Mouse (Mus musculus) spleen, adult 2 months (tissue): ENCODE measurements around the gene Gpr152. TPM values are rescaled to one million over a fixed set of nuclear protein-coding genes. Genes with fewer than 3 reads are reported as not detected.
"Not testable (repeated sequence)": the region's sequence is repeated elsewhere in the genome, so short reads cannot be mapped to it uniquely, and the experiment has no call there.

ENCODE experiments used
- DNase-seq, 2 experiments: peaks; one replicate each; pipeline versions ENCODE4 v3.0.0 to v3.0.0-alpha.2; 2012 to 2021; ENCODE audit warnings: low spot score in 2 of 2, low read depth in 1 of 2
- H3K27ac ChIP-seq: fragments of 200-500 bp; 2 replicates; pipeline ENCODE4 v1.5.1; 2012; ENCODE audit warnings: low read length, inconsistent platforms; ENCODE audit not compliant: insufficient read depth
- H3K27me3 ChIP-seq: fragments of 200-500 bp; 2 replicates; pipeline ENCODE4 v1.6.1; 2012; ENCODE audit warnings: mild to moderate bottlenecking, moderate library complexity, low read length, inconsistent platforms; ENCODE audit not compliant: control insufficient read depth, insufficient read depth
- H3K36me3 ChIP-seq: fragments of 200-500 bp; 2 replicates; pipeline ENCODE4 v1.6.1; 2012; ENCODE audit warnings: mild to moderate bottlenecking, low read length, inconsistent platforms; ENCODE audit not compliant: control insufficient read depth, insufficient read depth
- H3K4me1 ChIP-seq: fragments of 200-500 bp; 2 replicates; pipeline ENCODE4 v1.6.1; 2011; ENCODE audit warnings: inconsistent platforms; ENCODE audit not compliant: control insufficient read depth, insufficient read depth, insufficient read length
- H3K4me3 ChIP-seq: fragments of 200-500 bp; 2 replicates; pipeline ENCODE4 v1.5.1; 2011; ENCODE audit warnings: mild to moderate bottlenecking, inconsistent platforms; ENCODE audit not compliant: insufficient read depth, insufficient read length; ENCODE audit errors: extremely low read depth
- CTCF ChIP-seq: fragments of 200-500 bp; IDR thresholded peaks from 2 replicates; pipeline ENCODE4 v1.5.1; 2011; ENCODE audit warnings: mild to moderate bottlenecking, inconsistent platforms; ENCODE audit not compliant: insufficient read depth, insufficient read length, insufficient replicate concordance; ENCODE audit errors: extremely low read depth
- POLR2A ChIP-seq: fragments of 200-500 bp; IDR thresholded peaks from 2 replicates; pipeline ENCODE4 v1.6.1; 2011; ENCODE audit warnings: low read depth, low read length, inconsistent platforms
- WGBS: fragments of 180-500 bp; shearing (Covaris S2); methylation state at CpG from one replicate; pipeline ENCODE4 v1.1.7; 2018; 5-methylcytosine and 5-hydroxymethylcytosine counted together
- polyA plus RNA-seq: library from polyadenylated mRNA; depleted of rRNA; stranded (reverse); fragments of >200 nt; gene quantifications from 2 replicates; pipeline ENCODE4 v1.2.3, GENCODE M21; 2012

Gpr152 gene
- polyA plus RNA-seq, 1 experiment = 0.09 TPM

DNA sequence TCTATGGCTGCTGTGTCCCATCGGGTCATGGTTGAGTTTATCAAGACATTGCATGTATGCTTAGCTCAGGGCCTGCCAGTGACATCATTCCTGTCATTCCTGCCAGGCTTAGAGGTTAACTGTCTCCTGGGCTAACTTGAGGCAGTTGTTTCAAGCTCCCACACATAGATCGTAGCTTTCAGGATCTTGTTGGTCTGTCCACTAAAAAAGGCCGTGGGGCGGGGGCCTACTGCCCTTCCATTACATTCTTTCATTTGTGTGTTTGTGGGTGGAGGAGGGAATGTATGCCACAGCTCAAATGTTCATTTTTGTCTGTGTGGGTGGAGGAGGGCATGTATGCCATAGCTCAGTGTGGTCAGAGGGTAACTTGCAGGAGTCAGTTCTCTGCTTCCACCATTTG lies 9.5 kb upstream of the Gpr152 start:
- TF ChIP-seq POLR2A (no peak), CTCF (no peak)
- WGBS = 85% methylated on average over 4 of the region's 4 CpGs
- Histone ChIP-seq H3K27ac (no peak overlapping the region), H3K4me3 (no peak overlapping the region), H3K4me1 (peaks cover 20% of the 10 kb centered on the region; the same call in 1 of the 2 replicates), H3K27me3 (no peaks in the 10 kb centered on the region), H3K36me3 (peaks cover 33% of the 10 kb centered on the region)
- DNase-seq = no peak

DNA sequence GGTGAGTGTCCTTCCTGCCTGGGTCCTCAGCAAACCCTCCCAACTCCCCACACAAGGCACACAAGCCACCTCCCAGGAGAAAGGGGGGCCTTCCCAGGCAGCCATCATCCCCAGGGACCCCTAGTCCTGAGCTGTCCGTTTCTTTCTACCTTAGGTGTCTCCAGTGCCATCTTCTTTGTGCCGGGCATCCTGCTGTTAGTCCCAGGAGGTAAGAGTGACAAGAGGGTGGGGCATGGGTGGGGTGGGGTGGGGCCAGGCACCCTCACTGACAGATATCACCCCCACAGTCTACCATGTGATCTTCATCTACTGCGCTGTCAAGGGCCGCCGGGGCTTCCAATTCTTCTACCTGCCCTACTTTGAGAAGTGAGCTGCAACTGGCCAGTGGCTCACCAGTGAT lies 8.5 kb upstream of the Gpr152 start:
- TF ChIP-seq POLR2A (no peak), CTCF (no peak)
- no peaks in the 10 kb centered on the region for H3K27me3 ChIP-seq
- H3K4me1 ChIP-seq = peaks cover 19% of the 10 kb centered on the region; the same call in 1 of the 2 replicates
- peaks cover 33% of the 10 kb centered on the region for H3K36me3 ChIP-seq
- 93% methylated on average over 5 of the region's 5 CpGs for WGBS
- H3K4me3 ChIP-seq = 0 out of 2 replicates have a peak overlapping the region, but pooled peaks have one; percentile 15
- DNase-seq = peak in 1 of 2 experiments; percentile 2
- no peak overlapping the region; the same call in 1 of the 2 replicates for H3K27ac ChIP-seq

DNA sequence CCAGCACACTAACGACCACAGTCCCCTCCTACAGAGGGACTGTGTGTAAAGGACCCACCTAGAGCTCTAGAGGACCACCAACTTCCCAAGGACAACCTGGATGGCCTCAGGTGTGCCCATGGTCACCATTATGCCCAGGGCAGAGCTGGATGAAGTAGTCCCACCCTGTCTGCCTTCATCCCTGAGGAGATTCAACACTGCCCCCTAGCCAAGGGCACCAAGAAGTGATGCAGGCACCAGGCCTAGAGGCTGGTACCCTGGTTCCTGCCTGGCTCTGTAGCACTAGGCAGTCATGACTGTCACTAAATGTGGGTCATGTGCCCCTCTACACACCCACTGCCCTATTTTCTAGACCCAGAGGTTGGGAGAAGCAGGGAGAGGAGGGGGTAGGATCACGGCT lies 7.8 kb upstream of the Gpr152 start:
- 93% methylated on average over 2 of the region's 2 CpGs for WGBS
- Histone ChIP-seq H3K27me3 (no peaks in the 10 kb centered on the region), H3K4me1 (peaks cover 16% of the 10 kb centered on the region; the same call in 1 of the 2 replicates), H3K4me3 (no peak overlapping the region), H3K27ac (no peak overlapping the region), H3K36me3 (peaks cover 33% of the 10 kb centered on the region)
- peak in 1 of 2 experiments; percentile 29 for DNase-seq
- TF ChIP-seq CTCF (peak; percentile 25; the same call in 1 of the 2 replicates), POLR2A (no peak)

DNA sequence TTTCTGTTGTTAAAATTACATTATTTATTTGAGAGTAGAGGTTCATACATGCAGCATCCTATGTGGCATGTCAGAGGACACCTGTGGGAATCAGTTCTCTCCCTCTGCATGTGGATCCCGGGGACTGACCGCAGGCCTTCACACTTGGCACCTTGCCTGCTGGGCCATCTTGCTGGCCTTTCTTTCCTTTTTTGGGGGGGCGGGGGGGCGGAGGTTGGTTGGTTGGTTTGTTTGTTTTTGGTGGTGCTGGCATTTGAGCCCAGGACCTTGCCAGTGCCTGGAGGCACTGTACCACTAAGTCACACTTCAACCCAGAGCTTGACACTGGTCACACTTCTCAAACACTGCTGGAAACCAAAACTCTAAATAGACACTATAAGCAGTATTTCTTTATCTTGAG lies 5.2 kb upstream of the Gpr152 start:
- WGBS = 94% methylated on average over 4 of the region's 4 CpGs

DNA sequence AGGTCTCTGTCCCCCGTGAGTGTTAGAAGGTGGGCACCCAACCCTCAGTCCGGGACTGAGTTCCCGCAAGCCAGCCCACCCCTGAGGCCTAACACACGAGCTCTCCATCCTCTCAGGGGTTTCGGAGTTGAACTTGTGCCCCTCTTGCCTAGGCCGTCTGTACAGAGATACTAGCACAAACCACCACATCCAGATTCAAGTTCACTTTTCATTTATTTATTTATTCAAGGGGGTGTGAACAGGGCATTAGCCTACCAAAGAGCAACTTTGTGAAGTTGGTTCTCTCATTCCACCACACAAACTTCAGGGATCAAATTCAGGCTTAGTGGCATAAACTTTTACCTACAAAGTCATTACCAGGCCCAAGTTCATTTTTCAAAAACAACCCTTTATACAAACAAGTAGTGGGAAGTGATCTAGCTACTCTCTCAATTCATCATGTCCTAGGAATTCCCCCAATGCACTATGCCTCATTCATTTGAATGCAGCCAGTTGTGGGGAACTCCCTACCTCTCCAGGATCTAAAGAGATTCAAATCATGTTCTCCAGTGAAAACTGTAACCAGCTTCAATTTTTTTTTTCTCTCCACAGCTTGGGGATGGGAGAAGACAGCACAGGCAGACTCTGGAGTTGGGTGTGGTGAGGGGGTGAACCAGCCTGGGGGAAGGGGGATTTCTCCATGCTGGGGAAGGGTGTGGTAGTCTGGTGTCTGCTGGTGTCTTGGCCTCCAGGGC lies 4.2 kb upstream of the Gpr152 start:
- not testable (repeated sequence) for H3K27me3 ChIP-seq, H3K4me3 ChIP-seq, DNase-seq
- 79% methylated on average over 6 of the region's 6 CpGs for WGBS
- H3K27ac ChIP-seq = peak overlapping the region; percentile 95
- peaks cover 26% of the 10 kb centered on the region for H3K4me1 ChIP-seq
- H3K36me3 ChIP-seq = peaks cover 21% of the 10 kb centered on the region

More for the DNA sequence above, 5.2 kb upstream of the Gpr152 start:
- DNase-seq = no peak
- TF ChIP-seq CTCF (no peak), POLR2A (no peak)
- Histone ChIP-seq H3K4me3 (no peak overlapping the region), H3K27me3 (no peaks in the 10 kb centered on the region), H3K27ac (peak overlapping the region; percentile 95; the same call in 1 of the 2 replicates), H3K36me3 (peaks cover 23% of the 10 kb centered on the region), H3K4me1 (peaks cover 26% of the 10 kb centered on the region)

DNA sequence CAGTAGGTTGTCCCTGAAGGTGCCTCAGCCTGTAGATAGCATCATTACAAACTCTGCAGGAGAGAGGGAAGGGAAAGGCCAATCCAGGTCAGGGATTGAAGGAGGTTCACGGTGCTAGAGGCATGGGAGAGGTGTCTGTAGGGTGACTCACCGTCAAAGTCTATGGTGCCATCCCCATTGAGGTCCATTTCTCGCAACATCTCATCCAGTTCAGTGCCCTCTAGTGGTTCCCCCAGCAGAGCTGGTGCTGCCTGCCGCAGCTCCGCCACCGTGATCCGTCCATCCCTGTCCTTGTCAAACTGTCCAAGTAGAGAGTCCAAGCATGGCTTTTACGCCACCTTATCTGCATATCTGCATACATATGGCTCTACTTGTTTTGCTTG lies 3.6 kb upstream of the Gpr152 start:
- Histone ChIP-seq H3K4me1 (peaks cover 26% of the 10 kb centered on the region), H3K27ac (peak overlapping the region; percentile 55), H3K36me3 (peaks cover 18% of the 10 kb centered on the region)
- H3K4me3 ChIP-seq, DNase-seq, H3K27me3 ChIP-seq: not testable (repeated sequence)
- 21% methylated on average over 8 of the region's 8 CpGs for WGBS
- peak; percentile 38; the same call in 1 of the 2 replicates for TF ChIP-seq CTCF

DNA sequence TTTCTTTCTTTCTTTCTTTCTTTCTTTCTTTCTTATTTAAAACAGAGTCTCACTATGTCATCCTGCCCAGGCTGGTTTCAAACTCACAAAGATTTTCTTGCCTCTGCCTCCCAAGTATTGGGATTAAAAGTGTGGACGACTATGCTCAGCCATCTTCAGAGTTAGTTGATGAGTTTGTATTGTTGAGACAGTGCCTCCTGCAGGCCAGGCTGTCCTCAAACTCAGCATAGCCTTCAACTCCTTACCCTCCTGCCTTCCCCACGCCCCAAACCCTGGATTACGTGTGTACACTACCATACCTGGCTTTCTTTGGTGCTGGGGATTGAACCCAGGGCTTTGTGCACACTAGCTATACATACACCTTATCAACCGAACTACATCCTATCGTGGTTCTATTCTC lies 3.1 kb upstream of the Gpr152 start:
- H3K36me3 ChIP-seq = peaks cover 13% of the 10 kb centered on the region
- no peak for DNase-seq
- no peak for TF ChIP-seq POLR2A
- TF ChIP-seq CTCF = no peak
- H3K27ac ChIP-seq = peak overlapping the region; percentile 19; the same call in 1 of the 2 replicates
- peaks cover 26% of the 10 kb centered on the region for H3K4me1 ChIP-seq
- H3K27me3 ChIP-seq = no peaks in the 10 kb centered on the region
- no peak overlapping the region for H3K4me3 ChIP-seq
- WGBS = 86% methylated on average over 5 of the region's 5 CpGs
